Mouse (Mus musculus) stomach, embryonic 15.5 days (tissue): ENCODE measurements at regions not wholly inside any gene's neighbourhood (a gene's known extent, or its start where the extent isn't known, plus 50 kb on each side); places are given as distances from the start of the nearest gene placed in this dataset.
A peak's percentile ranks its signal among the peaks of the same experiment; 100 is the strongest.

Source experiments
- ATAC-seq: fragments of 200-750 bp; cut with Nextera tagmentation; 2 replicates; pipeline ENCODE4 v1.8.0; 2017; ENCODE audit warnings: low read depth, moderate number of reproducible peaks, moderate TSS enrichment; ENCODE audit not compliant: insufficient read depth, low FRiP score
- H3K27ac ChIP-seq: fragments of 300-500 bp; sonication (generic); 2 replicates; pipeline ENCODE4 v1.5.1; 2015; ENCODE audit warnings: mild to moderate bottlenecking, inconsistent platforms
- H3K27me3 ChIP-seq: fragments of 300-500 bp; sonication (generic); replicated peaks from 2 replicates; pipeline ENCODE4 v1.6.1; 2015; ENCODE audit warnings: inconsistent platforms
- H3K36me3 ChIP-seq: fragments of 300-500 bp; sonication (generic); 2 replicates; pipeline ENCODE4 v1.6.1; 2015; ENCODE audit warnings: inconsistent platforms
- H3K4me1 ChIP-seq: fragments of 300-500 bp; sonication (generic); 2 replicates; pipeline ENCODE4 v1.6.1; 2015; ENCODE audit warnings: inconsistent platforms
- H3K4me2 ChIP-seq: fragments of 300-500 bp; sonication (generic); 2 replicates; pipeline ENCODE4 v1.6.1; 2015; ENCODE audit warnings: mild to moderate bottlenecking, inconsistent platforms
- H3K4me3 ChIP-seq: fragments of 300-500 bp; sonication (generic); replicated peaks from 2 replicates; pipeline ENCODE4 v1.5.1; 2015; ENCODE audit warnings: inconsistent platforms
- H3K9ac ChIP-seq: fragments of 300-500 bp; sonication (generic); 2 replicates; pipeline ENCODE4 v1.6.1; 2015; ENCODE audit warnings: inconsistent platforms
- H3K9me3 ChIP-seq: fragments of 300-500 bp; sonication (generic); 2 replicates; pipeline ENCODE4 v1.6.1; 2016; ENCODE audit warnings: inconsistent platforms
- WGBS: fragments of 180-500 bp; shearing (Covaris S2); methylation state at CpG from one replicate; pipeline ENCODE4 v1.1.7; 2015; 5-methylcytosine and 5-hydroxymethylcytosine counted together

GRCm38 (mm10) chr13:107730976-107731375 lies 313.3 kb upstream of the Smim15 start:
- H3K4me1 ChIP-seq: no peaks in the 10 kb centered on the region
- H3K4me2 ChIP-seq: no peak overlapping the region
- no peaks in the 10 kb centered on the region for H3K9me3 ChIP-seq
- no peaks in the 10 kb centered on the region for H3K27me3 ChIP-seq
- WGBS: 95% methylated on average over 9 of the region's 9 CpGs
- peaks cover 21% of the 10 kb centered on the region for H3K36me3 ChIP-seq
- no peak overlapping the region for H3K27ac ChIP-seq
- no peak for ATAC-seq
- H3K9ac ChIP-seq: no peak overlapping the region
- no peak overlapping the region for H3K4me3 ChIP-seq

- 92% methylated on average over 20 of the region's 20 CpGs for WGBS
- H3K4me2 ChIP-seq: no peak overlapping the region
- no peaks in the 10 kb centered on the region for H3K4me1 ChIP-seq
- no peaks in the 10 kb centered on the region for H3K9me3 ChIP-seq
- peaks cover 24% of the 10 kb centered on the region for H3K36me3 ChIP-seq
- no peaks in the 10 kb centered on the region for H3K27me3 ChIP-seq
- no peak overlapping the region for H3K9ac ChIP-seq
- H3K4me3 ChIP-seq: no peak overlapping the region
- H3K27ac ChIP-seq: no peak overlapping the region
- ATAC-seq: no peak
These were observed 317.8 kb upstream of the Smim15 start for GRCm38 (mm10) chr13:107726491-107726890.

GRCm38 (mm10) chr13:107721901-107722300 lies 322.3 kb upstream of the Smim15 start:
- H3K9ac ChIP-seq: no peak overlapping the region
- H3K27me3 ChIP-seq: no peaks in the 10 kb centered on the region
- no peaks in the 10 kb centered on the region for H3K4me1 ChIP-seq
- no peak overlapping the region for H3K4me3 ChIP-seq
- H3K9me3 ChIP-seq: no peaks in the 10 kb centered on the region
- H3K36me3 ChIP-seq: 0 out of 2 replicates have a peak, but pooled peaks cover 6% of the 10 kb centered on the region
- 88% methylated on average over 11 of the region's 11 CpGs for WGBS
- H3K4me2 ChIP-seq: no peak overlapping the region
- H3K27ac ChIP-seq: no peak overlapping the region
- no peak for ATAC-seq

GRCm38 (mm10) chr13:107720874-107721574 lies 323.2 kb upstream of the Smim15 start:
- ATAC-seq: no peak
- 59% methylated on average over 8 of the region's 8 CpGs for WGBS

GRCm38 (mm10) chr13:107718973-107719620 lies 325.1 kb upstream of the Smim15 start:
- H3K9ac ChIP-seq: no peak overlapping the region
- H3K4me1 ChIP-seq: no peaks in the 10 kb centered on the region
- WGBS: 46% methylated on average over 14 of the region's 14 CpGs
- no peak overlapping the region for H3K4me2 ChIP-seq
- no peak for ATAC-seq
- H3K27ac ChIP-seq: no peak overlapping the region
- H3K4me3 ChIP-seq: no peak overlapping the region
- H3K9me3 ChIP-seq: no peaks in the 10 kb centered on the region
- no peaks in the 10 kb centered on the region for H3K27me3 ChIP-seq
- no peaks in the 10 kb centered on the region for H3K36me3 ChIP-seq

More at GRCm38 (mm10) chr13:107720874-107721574, 323.2 kb upstream of the Smim15 start:
- Histone ChIP-seq H3K36me3 (0 out of 2 replicates have a peak, but pooled peaks cover 3% of the 10 kb centered on the region), H3K27ac (peak overlapping the region; percentile 26; the same call in 1 of the 2 replicates), H3K4me3 (no peak overlapping the region), H3K9ac (no peak overlapping the region), H3K4me2 (no peak overlapping the region), H3K9me3 (no peaks in the 10 kb centered on the region), H3K27me3 (no peaks in the 10 kb centered on the region), H3K4me1 (no peaks in the 10 kb centered on the region)

GRCm38 (mm10) chr13:107715616-107716015 lies 328.6 kb upstream of the Smim15 start:
- no peak overlapping the region for H3K4me3 ChIP-seq
- 70% methylated on average over 4 of the region's 4 CpGs for WGBS

GRCm38 (mm10) chr13:107714001-107714400 lies 330.2 kb upstream of the Smim15 start:
- 46% methylated on average over 1 of the region's 1 CpGs for WGBS
- Histone ChIP-seq H3K4me1 (no peaks in the 10 kb centered on the region), H3K4me2 (no peak overlapping the region), H3K9ac (no peak overlapping the region), H3K4me3 (no peak overlapping the region), H3K27ac (no peak overlapping the region), H3K9me3 (no peaks in the 10 kb centered on the region), H3K36me3 (no peaks in the 10 kb centered on the region), H3K27me3 (no peaks in the 10 kb centered on the region)
- ATAC-seq: no peak

More at GRCm38 (mm10) chr13:107715616-107716015, 328.6 kb upstream of the Smim15 start:
- Histone ChIP-seq H3K4me2 (no peak overlapping the region), H3K27ac (no peak overlapping the region), H3K9ac (no peak overlapping the region), H3K27me3 (no peaks in the 10 kb centered on the region), H3K4me1 (no peaks in the 10 kb centered on the region), H3K36me3 (no peaks in the 10 kb centered on the region), H3K9me3 (no peaks in the 10 kb centered on the region)
- ATAC-seq: no peak

GRCm38 (mm10) chr13:107711341-107711994 lies 332.8 kb upstream of the Smim15 start:
- no peak for ATAC-seq

GRCm38 (mm10) chr13:107710368-107710767 lies 333.9 kb upstream of the Smim15 start:
- ATAC-seq: no peak
- H3K4me1 ChIP-seq: no peaks in the 10 kb centered on the region
- no peaks in the 10 kb centered on the region for H3K27me3 ChIP-seq
- no peak overlapping the region for H3K4me2 ChIP-seq
- H3K36me3 ChIP-seq: no peaks in the 10 kb centered on the region
- H3K9ac ChIP-seq: no peak overlapping the region
- WGBS: 69% methylated on average over 4 of the region's 4 CpGs
- H3K27ac ChIP-seq: no peak overlapping the region
- no peaks in the 10 kb centered on the region for H3K9me3 ChIP-seq
- H3K4me3 ChIP-seq: no peak overlapping the region

More at GRCm38 (mm10) chr13:107711341-107711994, 332.8 kb upstream of the Smim15 start:
- Histone ChIP-seq H3K4me2 (no peak overlapping the region), H3K36me3 (no peaks in the 10 kb centered on the region), H3K27me3 (no peaks in the 10 kb centered on the region), H3K4me3 (no peak overlapping the region), H3K9ac (no peak overlapping the region), H3K9me3 (no peaks in the 10 kb centered on the region), H3K4me1 (no peaks in the 10 kb centered on the region), H3K27ac (no peak overlapping the region)
- 73% methylated on average over 4 of the region's 4 CpGs for WGBS

GRCm38 (mm10) chr13:107709828-107710227 lies 334.4 kb upstream of the Smim15 start:
- no peak overlapping the region for H3K27ac ChIP-seq
- no peaks in the 10 kb centered on the region for H3K9me3 ChIP-seq
- H3K4me2 ChIP-seq: no peak overlapping the region
- no peaks in the 10 kb centered on the region for H3K4me1 ChIP-seq
- H3K4me3 ChIP-seq: no peak overlapping the region
- WGBS: 57% methylated on average over 2 of the region's 2 CpGs
- ATAC-seq: no peak
- H3K27me3 ChIP-seq: no peaks in the 10 kb centered on the region
- H3K36me3 ChIP-seq: no peaks in the 10 kb centered on the region
- H3K9ac ChIP-seq: no peak overlapping the region

GRCm38 (mm10) chr13:107703736-107704135 lies 340.5 kb upstream of the Smim15 start:
- Histone ChIP-seq H3K27ac (no peak overlapping the region), H3K27me3 (no peaks in the 10 kb centered on the region), H3K9ac (no peak overlapping the region), H3K4me3 (no peak overlapping the region), H3K4me2 (no peak overlapping the region), H3K36me3 (no peaks in the 10 kb centered on the region), H3K4me1 (no peaks in the 10 kb centered on the region), H3K9me3 (no peaks in the 10 kb centered on the region)
- no peak for ATAC-seq
- 46% methylated on average over 7 of the region's 7 CpGs for WGBS
